Mouse (Mus musculus): ENCODE data around the gene Cldn11. TPM values are rescaled to one million over a fixed set of nuclear protein-coding genes. Genes with fewer than 3 reads are reported as not detected.

The Cldn11 gene
- polyA plus RNA-seq (2012; ENCODE audit: insufficient read depth, insufficient read length, missing spikeins), result not detected in 2 replicates

GRCm38 (mm10) chr3:31149706-31150105 is at the start of gene Cldn11:
TSS of gene Cldn11 (plus strand) at chr3:31149920.
- Histone ChIP-seq H3K27ac (ENCODE audit: insufficient read depth, low read depth, low read length) (no peak within 1 kb of the TSS), H3K4me3 (ENCODE audit: insufficient read depth, low read length) (peak within 1 kb of the TSS; percentile 14), H3K4me1 (ENCODE audit: control insufficient read depth, insufficient read depth, low read length) (0 out of 2 replicates have a peak, but pooled peaks cover 2% of the 10 kb centered on the region)
- TF ChIP-seq CTCF (IDR thresholded peaks at IDR 0.05; ENCODE audit: low read depth, low read length), result no peak
- no peak for TF ChIP-seq POLR2A (IDR thresholded peaks at IDR 0.05; ENCODE audit: borderline replicate concordance, low read depth, low read length)

GRCm38 (mm10) chr3:31100026-31100425 is 49.7 kb upstream of the Cldn11 start:
- Histone ChIP-seq H3K27ac (ENCODE audit: insufficient read depth, low read depth, low read length) (no peak overlapping the region), H3K4me3 (ENCODE audit: insufficient read depth, low read length) (no peak overlapping the region), H3K4me1 (ENCODE audit: control insufficient read depth, insufficient read depth, low read length) (peaks cover 46% of the 10 kb centered on the region)
- no peak for TF ChIP-seq POLR2A (IDR thresholded peaks at IDR 0.05; ENCODE audit: borderline replicate concordance, low read depth, low read length)
- TF ChIP-seq CTCF (IDR thresholded peaks at IDR 0.05; ENCODE audit: low read depth, low read length), result no peak

- Histone ChIP-seq H3K27ac (ENCODE audit: insufficient read depth, low read depth, low read length) (no peak overlapping the region), H3K4me3 (ENCODE audit: insufficient read depth, low read length) (no peak overlapping the region), H3K4me1 (ENCODE audit: control insufficient read depth, insufficient read depth, low read length) (peaks cover 50% of the 10 kb centered on the region)
- TF ChIP-seq CTCF (IDR thresholded peaks at IDR 0.05; ENCODE audit: low read depth, low read length) (no peak), POLR2A (IDR thresholded peaks at IDR 0.05; ENCODE audit: borderline replicate concordance, low read depth, low read length) (no peak)
Measured at GRCm38 (mm10) chr3:31100802-31101201, 48.9 kb upstream of the Cldn11 start.

GRCm38 (mm10) chr3:31104936-31105335 is 44.8 kb upstream of the Cldn11 start:
- no peak for TF ChIP-seq CTCF (IDR thresholded peaks at IDR 0.05; ENCODE audit: low read depth, low read length)
- TF ChIP-seq POLR2A (IDR thresholded peaks at IDR 0.05; ENCODE audit: borderline replicate concordance, low read depth, low read length), result no peak
- Histone ChIP-seq H3K4me3 (ENCODE audit: insufficient read depth, low read length) (no peak overlapping the region), H3K27ac (ENCODE audit: insufficient read depth, low read depth, low read length) (no peak overlapping the region), H3K4me1 (ENCODE audit: control insufficient read depth, insufficient read depth, low read length) (peaks cover 42% of the 10 kb centered on the region)

- Histone ChIP-seq H3K4me1 (ENCODE audit: control insufficient read depth, insufficient read depth, low read length) (peaks cover 33% of the 10 kb centered on the region), H3K4me3 (ENCODE audit: insufficient read depth, low read length) (peak overlapping the region; percentile 58), H3K27ac (ENCODE audit: insufficient read depth, low read depth, low read length) (peak overlapping the region; percentile 78)
- TF ChIP-seq CTCF (IDR thresholded peaks at IDR 0.05; ENCODE audit: low read depth, low read length) (no peak), POLR2A (IDR thresholded peaks at IDR 0.05; ENCODE audit: borderline replicate concordance, low read depth, low read length) (no peak)
Measured at GRCm38 (mm10) chr3:31106597-31106996, 43.1 kb upstream of the Cldn11 start.

GRCm38 (mm10) chr3:31107674-31108073 is 42.0 kb upstream of the Cldn11 start:
- H3K4me1 ChIP-seq (ENCODE audit: control insufficient read depth, insufficient read depth, low read length), result peaks cover 31% of the 10 kb centered on the region
- H3K27ac ChIP-seq (ENCODE audit: insufficient read depth, low read depth, low read length), result no peak overlapping the region
- TF ChIP-seq CTCF (IDR thresholded peaks at IDR 0.05; ENCODE audit: low read depth, low read length) (no peak), POLR2A (IDR thresholded peaks at IDR 0.05; ENCODE audit: borderline replicate concordance, low read depth, low read length) (no peak)
- H3K4me3 ChIP-seq (ENCODE audit: insufficient read depth, low read length), result no peak overlapping the region

- TF ChIP-seq POLR2A (IDR thresholded peaks at IDR 0.05; ENCODE audit: borderline replicate concordance, low read depth, low read length) (no peak), CTCF (IDR thresholded peaks at IDR 0.05; ENCODE audit: low read depth, low read length) (no peak)
- Histone ChIP-seq H3K4me3 (ENCODE audit: insufficient read depth, low read length) (no peak overlapping the region), H3K27ac (ENCODE audit: insufficient read depth, low read depth, low read length) (no peak overlapping the region), H3K4me1 (ENCODE audit: control insufficient read depth, insufficient read depth, low read length) (peaks cover 25% of the 10 kb centered on the region)
Measured at GRCm38 (mm10) chr3:31109108-31109507, 40.6 kb upstream of the Cldn11 start.

- 0 out of 2 replicates have a peak, but pooled peaks cover 2% of the 10 kb centered on the region for H3K4me1 ChIP-seq (ENCODE audit: control insufficient read depth, insufficient read depth, low read length)
- H3K27ac ChIP-seq (ENCODE audit: insufficient read depth, low read depth, low read length), result no peak overlapping the region
- no peak for TF ChIP-seq POLR2A (IDR thresholded peaks at IDR 0.05; ENCODE audit: borderline replicate concordance, low read depth, low read length)
- TF ChIP-seq CTCF (IDR thresholded peaks at IDR 0.05; ENCODE audit: low read depth, low read length), result no peak
- no peak overlapping the region for H3K4me3 ChIP-seq (ENCODE audit: insufficient read depth, low read length)
Measured at GRCm38 (mm10) chr3:31123098-31123497, 26.6 kb upstream of the Cldn11 start.

- TF ChIP-seq CTCF (IDR thresholded peaks at IDR 0.05; ENCODE audit: low read depth, low read length) (no peak), POLR2A (IDR thresholded peaks at IDR 0.05; ENCODE audit: borderline replicate concordance, low read depth, low read length) (no peak)
- H3K4me3 ChIP-seq (ENCODE audit: insufficient read depth, low read length), result no peak overlapping the region
- H3K27ac ChIP-seq (ENCODE audit: insufficient read depth, low read depth, low read length), result no peak overlapping the region
- H3K4me1 ChIP-seq (ENCODE audit: control insufficient read depth, insufficient read depth, low read length), result 0 out of 2 replicates have a peak, but pooled peaks cover 2% of the 10 kb centered on the region
Measured at GRCm38 (mm10) chr3:31126303-31126702, 23.4 kb upstream of the Cldn11 start.

GRCm38 (mm10) chr3:31126848-31127247 is 22.9 kb upstream of the Cldn11 start:
- H3K4me1 ChIP-seq (ENCODE audit: control insufficient read depth, insufficient read depth, low read length), result 0 out of 2 replicates have a peak, but pooled peaks cover 2% of the 10 kb centered on the region
- H3K27ac ChIP-seq (ENCODE audit: insufficient read depth, low read depth, low read length), result no peak overlapping the region
- no peak for TF ChIP-seq POLR2A (IDR thresholded peaks at IDR 0.05; ENCODE audit: borderline replicate concordance, low read depth, low read length)
- TF ChIP-seq CTCF (IDR thresholded peaks at IDR 0.05; ENCODE audit: low read depth, low read length), result no peak
- no peak overlapping the region for H3K4me3 ChIP-seq (ENCODE audit: insufficient read depth, low read length)
